Mouse (Mus musculus) forebrain, postnatal 0 days (tissue): ENCODE results near the gene Gm9944. TPM values are rescaled to one million over a fixed set of nuclear protein-coding genes. Genes with fewer than 3 reads are reported as not detected.

Source experiments
- ATAC-seq: fragments of 200-750 bp; cut with Nextera tagmentation; 2 replicates; pipeline ENCODE4 v1.8.0; 2017; ENCODE audit warnings: mild to moderate bottlenecking, moderate library complexity
- DNase-seq: peaks from one replicate; pipeline ENCODE4 v3.0.0-alpha.2; 2015
- H3K27ac ChIP-seq: fragments of 300-500 bp; sonication (generic); 2 replicates; pipeline ENCODE4 v1.5.1; 2014; ENCODE audit warnings: low read depth, mild to moderate bottlenecking, antibody characterized with exemption, low read length, moderate library complexity, mixed read lengths
- H3K27me3 ChIP-seq: fragments of 300-500 bp; sonication (generic); 2 replicates; pipeline ENCODE4 v1.6.1; 2014; ENCODE audit warnings: mild to moderate bottlenecking, low read length, mixed read lengths; ENCODE audit not compliant: insufficient read depth
- H3K36me3 ChIP-seq: fragments of 300-500 bp; sonication (generic); 2 replicates; pipeline ENCODE4 v1.6.1; 2014; ENCODE audit warnings: mild to moderate bottlenecking, moderate library complexity; ENCODE audit not compliant: insufficient read depth
- H3K4me1 ChIP-seq: fragments of 300-500 bp; sonication (generic); 2 replicates; pipeline ENCODE4 v1.6.1; 2014; ENCODE audit warnings: antibody characterized with exemption; ENCODE audit not compliant: insufficient read depth
- H3K4me2 ChIP-seq: fragments of 300-500 bp; sonication (generic); 2 replicates; pipeline ENCODE4 v1.6.1; 2014; ENCODE audit warnings: low read depth, mild to moderate bottlenecking, moderate library complexity
- H3K4me3 ChIP-seq: fragments of 300-500 bp; sonication (generic); 2 replicates; pipeline ENCODE4 v1.5.1; 2014; ENCODE audit warnings: low read depth, low read length, mixed read lengths
- H3K9ac ChIP-seq: fragments of 300-500 bp; sonication (generic); 2 replicates; pipeline ENCODE4 v1.6.1; 2014; ENCODE audit warnings: mild to moderate bottlenecking
- H3K9me3 ChIP-seq: fragments of 300-500 bp; sonication (generic); 2 replicates; pipeline ENCODE4 v1.6.1; 2016; ENCODE audit warnings: low read length
- CTCF ChIP-seq: sonication (generic); IDR thresholded peaks from 2 replicates; pipeline ENCODE4 v1.5.1; 2016; ENCODE audit warnings: antibody characterized with exemption, control low read depth, low read depth
- WGBS: fragments of 180-500 bp; shearing (Covaris S2); extraction: QIAGEN DNeasy Blood & Tissue Kit; methylation state at CpG from one replicate; pipeline ENCODE4 v1.1.7; 2014; 5-methylcytosine and 5-hydroxymethylcytosine counted together
- polyA plus RNA-seq: library from polyadenylated mRNA; unstranded; fragments of >200 nt; fragmentation: Nextera tagmentation; extraction: Ambion mirVana; gene quantifications from 2 replicates; pipeline ENCODE4 v1.2.1, GENCODE M21; 2015
- total RNA-seq: library from RNA; depleted of rRNA; stranded (reverse); fragments of >200 nt; gene quantifications from 2 replicates; pipeline ENCODE4 v1.2.3, GENCODE M21; 2014; rRNA removed

The Gm9944 gene
- not detected in 2 replicates for total RNA-seq
- polyA plus RNA-seq: not detected in 2 replicates

GRCm38 (mm10) chr4:144453217-144453616 is at the start of gene Gm9944:
Gm9944 (minus strand) TSS chr4:144453317.
- H3K27ac ChIP-seq: no peak within 1 kb of the TSS
- H3K4me2 ChIP-seq: no peak within 1 kb of the TSS
- no peaks in the 10 kb centered on the region for H3K27me3 ChIP-seq
- no peak within 1 kb of the TSS for H3K9ac ChIP-seq
- no peaks in the 10 kb centered on the region for H3K4me1 ChIP-seq
- no peak for TF ChIP-seq CTCF
- H3K9me3 ChIP-seq: peaks cover 27% of the 10 kb centered on the region; the same call in 1 of the 2 replicates
- no peak within 1 kb of the TSS for H3K4me3 ChIP-seq
- WGBS: 73% methylated on average over 2 of the region's 2 CpGs
- H3K36me3 ChIP-seq: no peaks in the 10 kb centered on the region
- no peak for ATAC-seq
- no peak for DNase-seq

GRCm38 (mm10) chr4:144493331-144493730 is 40.2 kb upstream of the Gm9944 start:
- Histone ChIP-seq H3K9ac (no peak overlapping the region), H3K27me3 (no peaks in the 10 kb centered on the region), H3K9me3 (peaks cover 27% of the 10 kb centered on the region), H3K4me1 (no peaks in the 10 kb centered on the region), H3K4me3 (no peak overlapping the region), H3K4me2 (no peak overlapping the region), H3K36me3 (no peaks in the 10 kb centered on the region), H3K27ac (no peak overlapping the region)
- no peak for TF ChIP-seq CTCF
- no peak for ATAC-seq
- DNase-seq: no peak

GRCm38 (mm10) chr4:144468091-144468490 is 15.0 kb upstream of the Gm9944 start:
- H3K4me1 ChIP-seq: no peaks in the 10 kb centered on the region
- TF ChIP-seq CTCF: no peak
- no peak overlapping the region for H3K27ac ChIP-seq
- H3K4me2 ChIP-seq: no peak overlapping the region
- H3K9me3 ChIP-seq: peaks cover 19% of the 10 kb centered on the region
- H3K27me3 ChIP-seq: no peaks in the 10 kb centered on the region
- DNase-seq (no peak), ATAC-seq (no peak)
- 69% methylated on average over 1 of the region's 1 CpGs for WGBS
- no peaks in the 10 kb centered on the region for H3K36me3 ChIP-seq
- no peak overlapping the region for H3K9ac ChIP-seq
- no peak overlapping the region for H3K4me3 ChIP-seq

- Histone ChIP-seq H3K9me3 (peaks cover 24% of the 10 kb centered on the region), H3K4me3 (no peak overlapping the region), H3K27ac (no peak overlapping the region), H3K36me3 (no peaks in the 10 kb centered on the region), H3K4me1 (no peaks in the 10 kb centered on the region), H3K9ac (no peak overlapping the region), H3K27me3 (no peaks in the 10 kb centered on the region), H3K4me2 (no peak overlapping the region)
- no peak for DNase-seq
- WGBS: 90% methylated on average over 2 of the region's 2 CpGs
- ATAC-seq: no peak
- no peak for TF ChIP-seq CTCF
These were observed 12.1 kb upstream of the Gm9944 start for GRCm38 (mm10) chr4:144465206-144465605.

GRCm38 (mm10) chr4:144463656-144464055 is 10.5 kb upstream of the Gm9944 start, which contains the start of gene Aadacl3:
Aadacl3 (minus strand) TSS chr4:144463756.
- no peaks in the 10 kb centered on the region for H3K36me3 ChIP-seq
- H3K9ac ChIP-seq: no peak within 1 kb of the TSS
- H3K27me3 ChIP-seq: no peaks in the 10 kb centered on the region
- ATAC-seq: no peak
- no peak within 1 kb of the TSS for H3K4me3 ChIP-seq
- DNase-seq: no peak
- 72% methylated on average over 3 of the region's 3 CpGs for WGBS
- H3K9me3 ChIP-seq: peaks cover 26% of the 10 kb centered on the region
- H3K27ac ChIP-seq: no peak within 1 kb of the TSS
- H3K4me1 ChIP-seq: no peaks in the 10 kb centered on the region
- no peak for TF ChIP-seq CTCF
- H3K4me2 ChIP-seq: no peak within 1 kb of the TSS

- H3K27me3 ChIP-seq: no peaks in the 10 kb centered on the region
- no peak overlapping the region for H3K9ac ChIP-seq
- DNase-seq (no peak), ATAC-seq (no peak)
- H3K27ac ChIP-seq: no peak overlapping the region
- WGBS: 78% methylated on average over 2 of the region's 2 CpGs
- H3K9me3 ChIP-seq: peaks cover 24% of the 10 kb centered on the region; the same call in 1 of the 2 replicates
- H3K4me3 ChIP-seq: no peak overlapping the region
- H3K4me1 ChIP-seq: no peaks in the 10 kb centered on the region
- no peaks in the 10 kb centered on the region for H3K36me3 ChIP-seq
- no peak for TF ChIP-seq CTCF
- no peak overlapping the region for H3K4me2 ChIP-seq
These were observed 4.6 kb downstream of the Gm9944 start for GRCm38 (mm10) chr4:144448546-144448945.

GRCm38 (mm10) chr4:144441582-144441981 is 11.5 kb downstream of the Gm9944 start:
- peaks cover 34% of the 10 kb centered on the region; the same call in 1 of the 2 replicates for H3K9me3 ChIP-seq
- no peak for TF ChIP-seq CTCF
- ATAC-seq (no peak), DNase-seq (no peak)
- H3K4me1 ChIP-seq: no peaks in the 10 kb centered on the region
- no peak overlapping the region for H3K4me2 ChIP-seq
- no peak overlapping the region for H3K27ac ChIP-seq
- no peaks in the 10 kb centered on the region for H3K36me3 ChIP-seq
- H3K9ac ChIP-seq: no peak overlapping the region
- no peaks in the 10 kb centered on the region for H3K27me3 ChIP-seq
- no peak overlapping the region for H3K4me3 ChIP-seq
- 85% methylated on average over 1 of the region's 1 CpGs for WGBS
